Mouse (Mus musculus) heart, embryonic 13.5 days (tissue): ENCODE results near the gene Stk39. TPM values are rescaled to one million over a fixed set of nuclear protein-coding genes. Genes with fewer than 3 reads are reported as not detected.
A peak's percentile ranks its signal among the peaks of the same experiment; 100 is the strongest.

Experiments used
- ATAC-seq: fragments of 200-750 bp; cut with Nextera tagmentation; 2 replicates; pipeline ENCODE4 v1.8.0; 2017; ENCODE audit warnings: moderate TSS enrichment; ENCODE audit not compliant: insufficient number of reproducible peaks, low FRiP score, low TSS enrichment; ENCODE audit errors: extremely low read depth
- H3K27ac ChIP-seq: fragments of 300-500 bp; sonication (generic); replicated peaks from 2 replicates; pipeline ENCODE4 v1.5.1; 2015; ENCODE audit warnings: moderate library complexity, mild to moderate bottlenecking, inconsistent platforms
- H3K27me3 ChIP-seq: fragments of 300-500 bp; sonication (generic); replicated peaks from 2 replicates; pipeline ENCODE4 v1.6.1; 2015; ENCODE audit warnings: mild to moderate bottlenecking, inconsistent platforms
- H3K36me3 ChIP-seq: fragments of 300-500 bp; sonication (generic); 2 replicates; pipeline ENCODE4 v1.6.1; 2015; ENCODE audit warnings: mild to moderate bottlenecking, inconsistent platforms
- H3K4me1 ChIP-seq: fragments of 300-500 bp; sonication (generic); 2 replicates; pipeline ENCODE4 v1.6.1; 2015; ENCODE audit warnings: inconsistent platforms
- H3K4me2 ChIP-seq: fragments of 300-500 bp; sonication (generic); 2 replicates; pipeline ENCODE4 v1.6.1; 2015; ENCODE audit warnings: inconsistent platforms, mild to moderate bottlenecking, moderate library complexity
- H3K4me3 ChIP-seq: fragments of 300-500 bp; sonication (generic); 2 replicates; pipeline ENCODE4 v1.5.1; 2015; ENCODE audit warnings: moderate library complexity, mild to moderate bottlenecking, inconsistent platforms
- H3K9ac ChIP-seq: fragments of 300-500 bp; sonication (generic); 2 replicates; pipeline ENCODE4 v1.6.1; 2015; ENCODE audit warnings: inconsistent platforms, mild to moderate bottlenecking, moderate library complexity
- H3K9me3 ChIP-seq: fragments of 300-500 bp; sonication (generic); 2 replicates; pipeline ENCODE4 v1.6.1; 2016; ENCODE audit warnings: inconsistent platforms
- WGBS: fragments of 180-500 bp; shearing (Covaris S2); methylation state at CpG from one replicate; pipeline ENCODE4 v1.1.7; 2015; ENCODE audit warnings: mixed read lengths; 5-methylcytosine and 5-hydroxymethylcytosine counted together
- polyA plus RNA-seq: library from polyadenylated mRNA; unstranded; fragments of >200 nt; fragmentation: Nextera tagmentation; extraction: Ambion mirVana; gene quantifications from 2 replicates; pipeline ENCODE4 v1.2.1, GENCODE M21; 2015

The Stk39 gene
- polyA plus RNA-seq, 1 experiment from 2014 or later: 49.6 TPM

- Histone ChIP-seq H3K9me3 (no peaks in the 10 kb centered on the region), H3K36me3 (no peaks in the 10 kb centered on the region), H3K4me2 (peak overlapping the region; percentile 63), H3K27me3 (no peaks in the 10 kb centered on the region), H3K4me1 (peaks cover 90% of the 10 kb centered on the region), H3K9ac (peak overlapping the region; percentile 75), H3K4me3 (peak overlapping the region; percentile 19), H3K27ac (peak overlapping the region; percentile 76)
- no peak for ATAC-seq
- 11% methylated on average over 15 of the region's 15 CpGs for WGBS
These were observed 36.4 kb downstream of the Stk39 start for GRCm38 (mm10) chr2:68435494-68436255.

DNA sequence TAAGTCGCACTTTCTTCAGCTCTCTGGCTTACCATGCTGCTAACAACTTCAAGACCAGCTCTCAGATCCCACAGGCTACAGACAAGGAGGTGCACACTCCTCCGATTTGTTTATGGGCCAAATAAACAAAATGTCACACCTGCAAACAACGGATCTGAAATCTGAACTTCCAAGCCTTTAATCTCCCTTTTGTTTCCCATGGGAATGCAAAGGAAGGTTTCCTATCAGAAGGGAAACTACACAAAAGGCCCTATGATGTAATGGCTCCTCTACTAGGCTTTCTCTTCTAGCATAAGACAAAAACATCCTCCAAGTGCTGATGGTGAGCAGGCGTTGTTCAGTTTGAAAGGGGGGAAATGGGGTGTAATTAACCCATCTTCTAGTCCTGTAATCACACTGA is 37.1 kb downstream of the Stk39 start:
- 35% methylated on average over 4 of the region's 4 CpGs for WGBS
- ATAC-seq: no peak
- no peaks in the 10 kb centered on the region for H3K27me3 ChIP-seq
- no peaks in the 10 kb centered on the region for H3K9me3 ChIP-seq
- no peaks in the 10 kb centered on the region for H3K36me3 ChIP-seq
- no peak overlapping the region for H3K4me3 ChIP-seq
- H3K9ac ChIP-seq: peak overlapping the region; percentile 12; the same call in 1 of the 2 replicates
- H3K27ac ChIP-seq: peak overlapping the region; percentile 76
- H3K4me1 ChIP-seq: peaks cover 90% of the 10 kb centered on the region
- H3K4me2 ChIP-seq: peak overlapping the region; percentile 63; the same call in 1 of the 2 replicates

- 47% methylated on average over 5 of the region's 5 CpGs for WGBS
- Histone ChIP-seq H3K27ac (peak overlapping the region; percentile 76), H3K4me2 (0 out of 2 replicates have a peak overlapping the region, but pooled peaks have one; percentile 63), H3K4me1 (peaks cover 90% of the 10 kb centered on the region), H3K27me3 (no peaks in the 10 kb centered on the region), H3K36me3 (no peaks in the 10 kb centered on the region), H3K9me3 (no peaks in the 10 kb centered on the region), H3K9ac (peak overlapping the region; percentile 12; the same call in 1 of the 2 replicates), H3K4me3 (no peak overlapping the region)
- no peak for ATAC-seq
These were observed 37.5 kb downstream of the Stk39 start for GRCm38 (mm10) chr2:68434576-68434975.

GRCm38 (mm10) chr2:68433736-68434312 is 38.2 kb downstream of the Stk39 start:
- H3K9ac ChIP-seq: 0 out of 2 replicates have a peak overlapping the region, but pooled peaks have one; percentile 47
- no peaks in the 10 kb centered on the region for H3K27me3 ChIP-seq
- H3K4me1 ChIP-seq: peaks cover 93% of the 10 kb centered on the region
- no peaks in the 10 kb centered on the region for H3K9me3 ChIP-seq
- H3K27ac ChIP-seq: peak overlapping the region; percentile 76
- WGBS: 55% methylated on average over 9 of the region's 9 CpGs
- H3K36me3 ChIP-seq: no peaks in the 10 kb centered on the region
- no peak overlapping the region for H3K4me2 ChIP-seq
- no peak for ATAC-seq
- no peak overlapping the region for H3K4me3 ChIP-seq

DNA sequence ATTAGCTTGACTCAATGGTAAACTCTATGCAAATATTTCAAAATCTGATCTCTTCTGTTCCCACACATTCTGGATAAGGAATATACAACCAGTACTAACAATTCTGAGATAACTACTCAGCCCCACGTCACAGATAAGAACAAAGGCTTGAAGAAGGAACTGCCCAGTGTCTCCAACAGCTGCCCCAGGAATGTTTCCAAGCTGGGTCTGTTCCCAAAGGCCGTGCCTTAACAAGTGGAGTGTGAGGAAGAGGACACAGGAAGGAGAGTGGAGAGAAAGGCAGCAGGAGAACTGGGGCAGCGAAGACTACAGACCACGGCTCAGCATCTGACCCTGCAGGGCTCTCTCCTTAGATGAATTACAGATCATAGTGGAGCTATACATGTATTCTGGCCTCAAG is 39.2 kb downstream of the Stk39 start:
- 0 out of 2 replicates have a peak overlapping the region, but pooled peaks have one; percentile 17 for H3K9ac ChIP-seq
- no peak for ATAC-seq
- H3K4me2 ChIP-seq: 0 out of 2 replicates have a peak overlapping the region, but pooled peaks have one; percentile 16
- WGBS: 8% methylated on average over 4 of the region's 4 CpGs
- H3K4me3 ChIP-seq: no peak overlapping the region
- no peaks in the 10 kb centered on the region for H3K27me3 ChIP-seq
- no peaks in the 10 kb centered on the region for H3K9me3 ChIP-seq
- H3K4me1 ChIP-seq: peaks cover 93% of the 10 kb centered on the region
- peak overlapping the region; percentile 76 for H3K27ac ChIP-seq
- H3K36me3 ChIP-seq: no peaks in the 10 kb centered on the region

GRCm38 (mm10) chr2:68431024-68431962 is 40.8 kb downstream of the Stk39 start:
- Histone ChIP-seq H3K4me1 (peaks cover 89% of the 10 kb centered on the region), H3K9ac (peak overlapping the region; percentile 62), H3K27ac (peak overlapping the region; percentile 95), H3K4me3 (no peak overlapping the region), H3K9me3 (no peaks in the 10 kb centered on the region), H3K27me3 (no peaks in the 10 kb centered on the region), H3K36me3 (no peaks in the 10 kb centered on the region), H3K4me2 (peak overlapping the region; percentile 40)
- peak; percentile 68; the same call in 1 of the 2 replicates for ATAC-seq
- 38% methylated on average over 14 of the region's 14 CpGs for WGBS

DNA sequence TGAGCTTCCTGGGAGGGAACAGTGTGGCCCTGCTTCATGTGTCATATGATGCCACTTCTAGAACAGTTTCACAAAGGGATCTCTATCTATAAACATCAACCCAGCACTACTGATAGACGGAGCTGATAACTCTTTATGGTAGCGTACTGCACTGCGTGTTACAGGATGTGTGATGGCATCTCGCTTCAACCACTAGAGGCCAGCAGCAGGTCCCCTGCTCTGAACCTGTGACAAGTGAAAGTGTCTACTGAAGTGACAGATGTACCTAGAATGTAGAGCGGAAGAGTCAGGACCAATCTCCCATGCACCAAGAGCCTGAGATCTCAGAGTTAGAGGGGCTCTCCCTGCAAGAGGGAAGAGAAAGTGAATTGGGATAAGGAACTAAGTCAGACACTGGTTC is 41.6 kb downstream of the Stk39 start:
- ATAC-seq: no peak
- peak overlapping the region; percentile 40 for H3K4me2 ChIP-seq

GRCm38 (mm10) chr2:68429436-68429835 is 42.6 kb downstream of the Stk39 start:
- 70% methylated on average over 4 of the region's 4 CpGs for WGBS
- Histone ChIP-seq H3K4me1 (peaks cover 88% of the 10 kb centered on the region), H3K27me3 (no peaks in the 10 kb centered on the region), H3K9ac (no peak overlapping the region), H3K36me3 (peaks cover 10% of the 10 kb centered on the region; the same call in 1 of the 2 replicates), H3K4me2 (no peak overlapping the region), H3K27ac (peak overlapping the region; percentile 95; the same call in 1 of the 2 replicates), H3K4me3 (no peak overlapping the region), H3K9me3 (no peaks in the 10 kb centered on the region)
- ATAC-seq: no peak

More for the DNA sequence above, 41.6 kb downstream of the Stk39 start:
- no peaks in the 10 kb centered on the region for H3K27me3 ChIP-seq
- no peak overlapping the region for H3K4me3 ChIP-seq
- WGBS: 37% methylated on average over 5 of the region's 5 CpGs
- peaks cover 89% of the 10 kb centered on the region for H3K4me1 ChIP-seq
- H3K9ac ChIP-seq: no peak overlapping the region
- H3K9me3 ChIP-seq: no peaks in the 10 kb centered on the region
- peak overlapping the region; percentile 95 for H3K27ac ChIP-seq
- H3K36me3 ChIP-seq: peaks cover 3% of the 10 kb centered on the region; the same call in 1 of the 2 replicates

DNA sequence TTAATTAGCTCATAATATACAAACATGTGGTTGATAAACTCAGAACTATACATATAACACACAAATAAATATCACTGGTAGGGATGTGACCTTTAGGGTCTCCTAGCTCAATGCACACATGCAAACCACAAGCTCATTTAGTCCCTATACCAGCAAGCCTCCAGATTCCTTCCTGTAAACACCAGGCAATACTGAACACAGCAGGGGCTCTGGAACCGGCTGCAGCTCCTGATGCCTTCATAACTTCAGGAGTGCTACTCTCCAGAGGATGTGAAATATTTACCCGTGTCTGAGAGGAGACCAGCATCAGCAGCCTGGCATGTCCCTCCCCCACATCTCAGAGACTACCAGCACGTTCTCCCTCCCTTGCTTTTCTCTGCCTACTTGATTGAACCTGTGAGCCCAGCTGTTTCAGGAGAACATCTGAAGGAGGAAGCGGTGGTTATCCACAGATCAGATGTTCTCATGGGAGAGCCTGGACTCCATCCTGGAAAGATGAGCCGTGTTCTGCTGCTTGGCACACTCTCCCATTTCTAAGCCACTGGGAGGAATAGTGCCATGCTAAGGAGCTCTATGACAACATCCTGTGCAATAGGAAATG is 45.0 kb downstream of the Stk39 start:
- H3K9ac ChIP-seq: no peak overlapping the region
- no peak overlapping the region for H3K27ac ChIP-seq
- 46% methylated on average over 5 of the region's 5 CpGs for WGBS
- H3K4me3 ChIP-seq: no peak overlapping the region
- H3K9me3 ChIP-seq: no peaks in the 10 kb centered on the region
- H3K4me2 ChIP-seq: no peak overlapping the region
- no peak for ATAC-seq
- H3K27me3 ChIP-seq: no peaks in the 10 kb centered on the region
- H3K4me1 ChIP-seq: peaks cover 68% of the 10 kb centered on the region
- H3K36me3 ChIP-seq: peaks cover 13% of the 10 kb centered on the region; the same call in 1 of the 2 replicates

- H3K4me2 ChIP-seq: no peak overlapping the region
- H3K36me3 ChIP-seq: peaks cover 13% of the 10 kb centered on the region; the same call in 1 of the 2 replicates
- no peaks in the 10 kb centered on the region for H3K9me3 ChIP-seq
- WGBS: 62% methylated on average over 4 of the region's 4 CpGs
- no peak overlapping the region for H3K9ac ChIP-seq
- peaks cover 71% of the 10 kb centered on the region for H3K4me1 ChIP-seq
- no peak for ATAC-seq
- H3K27me3 ChIP-seq: no peaks in the 10 kb centered on the region
- H3K4me3 ChIP-seq: no peak overlapping the region
- no peak overlapping the region for H3K27ac ChIP-seq
These were observed 46.0 kb downstream of the Stk39 start for GRCm38 (mm10) chr2:68426074-68426473.
